Mouse (Mus musculus) lung, adult 2 months (tissue): ENCODE results near the gene Nxph4. TPM values are rescaled to one million over a fixed set of nuclear protein-coding genes. Genes with fewer than 3 reads are reported as not detected.
A peak's percentile ranks its signal among the peaks of the same experiment; 100 is the strongest.

Source experiments
- DNase-seq: peaks from one replicate; pipeline ENCODE4 v3.0.0; 2022
- H3K4me1 ChIP-seq: fragments of 200-500 bp; 2 replicates; pipeline ENCODE4 v1.6.1; 2011; ENCODE audit warnings: low read length; ENCODE audit not compliant: control insufficient read depth, insufficient read depth
- H3K4me3 ChIP-seq: fragments of 200-500 bp; replicated peaks from 2 replicates; pipeline ENCODE3; 2011; ENCODE audit warnings: low read depth, mild to moderate bottlenecking, control low read depth, low read length; ENCODE audit errors: extremely low read depth
- CTCF ChIP-seq: fragments of 200-500 bp; IDR thresholded peaks from 2 replicates; pipeline ENCODE4 v1.5.1; 2011; ENCODE audit warnings: mild to moderate bottlenecking, low read length, control low read depth; ENCODE audit not compliant: insufficient read depth
- POLR2A ChIP-seq: fragments of 200-500 bp; IDR thresholded peaks from 2 replicates; pipeline ENCODE4 v1.6.1; 2011; ENCODE audit warnings: low read depth, mild to moderate bottlenecking, control low read depth, low read length, borderline replicate concordance; ENCODE audit errors: extremely low read depth
- WGBS: fragments of 180-500 bp; shearing (Covaris S2); methylation state at CpG from one replicate; pipeline ENCODE4 v1.1.7; 2018; 5-methylcytosine and 5-hydroxymethylcytosine counted together
- polyA plus RNA-seq: library from polyadenylated mRNA; depleted of rRNA; stranded (reverse); fragments of >200 nt; gene quantifications from 2 replicates; pipeline ENCODE4 v1.2.3, GENCODE M21; 2012

Gene Nxph4
- polyA plus RNA-seq, 1 experiment: 0.24 TPM

- Histone ChIP-seq H3K4me1 (no peaks in the 10 kb centered on the region), H3K4me3 (no peak overlapping the region)
- TF ChIP-seq POLR2A (no peak), CTCF (no peak)
- WGBS: 93% methylated on average over 3 of the region's 3 CpGs
- DNase-seq: no peak
Observed at GRCm38 (mm10) chr10:127496156-127496555, 38.2 kb downstream of the Nxph4 start.

GRCm38 (mm10) chr10:127492118-127492517 is 42.2 kb downstream of the Nxph4 start:
- no peak for DNase-seq
- TF ChIP-seq POLR2A (no peak), CTCF (no peak)
- WGBS: 78% methylated on average over 3 of the region's 3 CpGs
- H3K4me3 ChIP-seq: no peak overlapping the region
- H3K4me1 ChIP-seq: no peaks in the 10 kb centered on the region

- no peak for TF ChIP-seq POLR2A
- no peak for TF ChIP-seq CTCF
- Histone ChIP-seq H3K4me3 (no peak overlapping the region), H3K4me1 (no peaks in the 10 kb centered on the region)
- 80% methylated on average over 8 of the region's 8 CpGs for WGBS
- no peak for DNase-seq
Observed at GRCm38 (mm10) chr10:127491128-127491512, 43.2 kb downstream of the Nxph4 start.

- H3K4me3 ChIP-seq: no peak overlapping the region
- no peaks in the 10 kb centered on the region for H3K4me1 ChIP-seq
- TF ChIP-seq POLR2A (no peak), CTCF (no peak)
- no peak for DNase-seq
- 92% methylated on average over 18 of the region's 18 CpGs for WGBS
Observed at GRCm38 (mm10) chr10:127490160-127491127, 43.9 kb downstream of the Nxph4 start.

GRCm38 (mm10) chr10:127488856-127489255 is 45.5 kb downstream of the Nxph4 start:
- no peak for DNase-seq
- H3K4me3 ChIP-seq: no peak overlapping the region
- H3K4me1 ChIP-seq: no peaks in the 10 kb centered on the region
- no peak for TF ChIP-seq CTCF
- no peak for TF ChIP-seq POLR2A
- WGBS: 79% methylated on average over 7 of the region's 7 CpGs

GRCm38 (mm10) chr10:127485235-127485634 is 49.1 kb downstream of the Nxph4 start:
- no peak for DNase-seq
- TF ChIP-seq CTCF: no peak
- no peak overlapping the region for H3K4me3 ChIP-seq
- WGBS: 84% methylated on average over 10 of the region's 10 CpGs
- H3K4me1 ChIP-seq: no peaks in the 10 kb centered on the region

- TF ChIP-seq POLR2A (no peak), CTCF (no peak)
- H3K4me1 ChIP-seq: no peaks in the 10 kb centered on the region
- peak; percentile 28 for DNase-seq
- H3K4me3 ChIP-seq: no peak overlapping the region
- 49% methylated on average over 19 of the region's 19 CpGs for WGBS
Observed at GRCm38 (mm10) chr10:127480833-127481813, 53.2 kb downstream of the Nxph4 start.

- H3K4me1 ChIP-seq: no peaks in the 10 kb centered on the region
- WGBS: 95% methylated on average over 4 of the region's 4 CpGs
- no peak for DNase-seq
- TF ChIP-seq POLR2A: no peak
- no peak for TF ChIP-seq CTCF
- no peak overlapping the region for H3K4me3 ChIP-seq
Observed at GRCm38 (mm10) chr10:127479131-127479530, 55.2 kb downstream of the Nxph4 start.

- 84% methylated on average over 7 of the region's 7 CpGs for WGBS
- no peak for TF ChIP-seq POLR2A
- TF ChIP-seq CTCF: no peak
- Histone ChIP-seq H3K4me3 (no peak overlapping the region), H3K4me1 (no peaks in the 10 kb centered on the region)
- no peak for DNase-seq
Observed at GRCm38 (mm10) chr10:127477301-127477700, 57.1 kb downstream of the Nxph4 start.
